In genomic region chr3:121425861-121426620, GRCm38 (mm10) we compare ENCODE assay signal across 8 mouse cellular contexts. TPM values are rescaled to one million over a fixed set of nuclear protein-coding genes. Genes with fewer than 3 reads are reported as not detected.
DNase-seq lines count a peak whose midpoint lies in the region; ATAC-seq lines count a peak whose summit lies in the region.

TSS of gene Cnn3 (plus strand) at chr3:121426497.

- no peaks in the 10 kb centered on the region for H3K9me3 ChIP-seq in hindbrain, embryonic 14.5 days (ENCODE audit: control insufficient read depth, low read length)

- no peaks in the 10 kb centered on the region for H3K27me3 ChIP-seq in hindbrain, embryonic 14.5 days (ENCODE audit: control insufficient read depth, insufficient read depth, low read length)

- peak; percentile 87 for DNase-seq in WW6 (ENCODE audit: low read depth, low spot score)
- peak; percentile 81 to 88 for DNase-seq in cerebellum, postnatal 36 days
- peak; percentile 66 to 75 for DNase-seq in frontal cortex, postnatal 36 days (ENCODE audit: low spot score in 2 of 2)
- peak; percentile 88 for DNase-seq in hindbrain, embryonic 14.5 days (ENCODE audit: low spot score)
- DNase-seq in layer of hippocampus, postnatal 25 days (ENCODE audit: extremely low spot score in 1 of 2, low spot score in 1 of 2), result peak; percentile 70 to 76
- peak; percentile 91 for DNase-seq in lung, postnatal 25 days (ENCODE audit: low spot score)
- DNase-seq in retina, postnatal 1 day, result peak; percentile 98
- peak; percentile 89 for DNase-seq in thymus, postnatal 4 days

- H3K36me3 ChIP-seq in hindbrain, embryonic 14.5 days (replicated peaks; ENCODE audit: control insufficient read depth, insufficient read depth), result no peaks in the 10 kb centered on the region

- peak within 1 kb of the TSS; percentile 95 for H3K27ac ChIP-seq in hindbrain, embryonic 14.5 days

- peak within 1 kb of the TSS; percentile 72 for H3K4me2 ChIP-seq in hindbrain, embryonic 14.5 days (replicated peaks)

- H3K9ac ChIP-seq in hindbrain, embryonic 14.5 days, result peak within 1 kb of the TSS; percentile 98

- WGBS in hindbrain, embryonic 14.5 days, result under 1% methylated on average over 55 of the region's 66 CpGs

- ATAC-seq in hindbrain, embryonic 14.5 days (ENCODE audit: low FRiP score), result peak; percentile 91

- H3K4me1 ChIP-seq in hindbrain, embryonic 14.5 days (replicated peaks; ENCODE audit: control insufficient read depth, insufficient read depth, low read length), result peaks cover 31% of the 10 kb centered on the region

- peak within 1 kb of the TSS; percentile 91 for H3K4me3 ChIP-seq in hindbrain, embryonic 14.5 days (replicated peaks; ENCODE audit: low read length)

RNA-seq across cellular contexts. Expression of gene Cnn3, which starts in this region (rescaled TPM):
- 436 and 444 TPM in 2 replicates for polyA plus RNA-seq in hindbrain, embryonic 14.5 days (2014; fragmentation: Nextera tagmentation; extraction: Ambion mirVana)
- 100 to 1,000 TPM; 109 TPM for total RNA-seq in layer of hippocampus, postnatal 25 days (2021)

Comparison
In these comparisons a context has a peak if more than half of its experiments do, and no peak if none do; other contexts are left out.
1. Peak in every context shown above with its lines: DNase-seq, ATAC-seq, H3K4me3 ChIP-seq and H3K27ac ChIP-seq.